Comparison of ENCODE assay signal across 8 mouse cellular contexts in genomic region chrX:73716709-73717545, GRCm38 (mm10). TPM values are rescaled to one million over a fixed set of nuclear protein-coding genes. Genes with fewer than 3 reads are reported as not detected.
DNase-seq lines count a peak whose midpoint lies in the region; ATAC-seq lines count a peak whose summit lies in the region.

No protein-coding gene starts in this region.

- H3K9ac ChIP-seq in heart, embryonic 12.5 days, result peak overlapping the region; percentile 78
- H3K9ac ChIP-seq in limb, embryonic 11.5 days (ENCODE audit: low read length), result peak overlapping the region; percentile 7; the same call in 1 of the 2 replicates
- peak overlapping the region; percentile 46 for H3K9ac ChIP-seq in midbrain, embryonic 14.5 days (replicated peaks; ENCODE audit: low read length)

- H3K36me3 ChIP-seq in heart, embryonic 12.5 days, result peaks cover 7% of the 10 kb centered on the region; the same call in 1 of the 2 replicates
- H3K36me3 ChIP-seq in limb, embryonic 11.5 days (ENCODE audit: control insufficient read depth, insufficient read depth, low read length), result no peaks in the 10 kb centered on the region
- no peaks in the 10 kb centered on the region for H3K36me3 ChIP-seq in midbrain, embryonic 14.5 days (ENCODE audit: control insufficient read depth, insufficient read depth, low read length)

- ATAC-seq in heart, embryonic 12.5 days (ENCODE audit: insufficient number of reproducible peaks, low FRiP score), result peak; percentile 40
- ATAC-seq in limb, embryonic 11.5 days (ENCODE audit: insufficient number of reproducible peaks, low FRiP score, low TSS enrichment, low read depth), result peak; percentile 41
- ATAC-seq in midbrain, embryonic 14.5 days (ENCODE audit: low FRiP score, low TSS enrichment), result peak; percentile 40

- H3K4me3 ChIP-seq in heart, embryonic 12.5 days, result peak overlapping the region; percentile 67
- peak overlapping the region; percentile 46 for H3K4me3 ChIP-seq in limb, embryonic 11.5 days (ENCODE audit: low read depth, low read length)
- H3K4me3 ChIP-seq in midbrain, embryonic 14.5 days (replicated peaks; ENCODE audit: low read depth, low read length), result peak overlapping the region; percentile 46

- H3K27ac ChIP-seq in heart, embryonic 12.5 days (ENCODE audit: poor library complexity, severe bottlenecking), result peak overlapping the region; percentile 60
- H3K27ac ChIP-seq in limb, embryonic 11.5 days (replicated peaks; ENCODE audit: low read depth, low read length), result peak overlapping the region; percentile 62; the same call in 1 of the 2 replicates
- H3K27ac ChIP-seq in midbrain, embryonic 14.5 days (replicated peaks; ENCODE audit: low read depth, low read length), result peak overlapping the region; percentile 77

- H3K9me3 ChIP-seq in heart, embryonic 12.5 days (replicated peaks), result 0 out of 2 replicates have a peak, but pooled peaks cover 2% of the 10 kb centered on the region
- H3K9me3 ChIP-seq in limb, embryonic 11.5 days (ENCODE audit: control insufficient read depth, low read length), result no peaks in the 10 kb centered on the region
- H3K9me3 ChIP-seq in midbrain, embryonic 14.5 days (ENCODE audit: control insufficient read depth, low read length), result no peaks in the 10 kb centered on the region

- peaks cover 34% of the 10 kb centered on the region for H3K4me1 ChIP-seq in heart, embryonic 12.5 days (replicated peaks)
- peaks cover 6% of the 10 kb centered on the region; the same call in 1 of the 2 replicates for H3K4me1 ChIP-seq in limb, embryonic 11.5 days (ENCODE audit: control insufficient read depth, insufficient read depth, low read length)
- 0 out of 2 replicates have a peak, but pooled peaks cover 9% of the 10 kb centered on the region for H3K4me1 ChIP-seq in midbrain, embryonic 14.5 days (ENCODE audit: control insufficient read depth, insufficient read depth, low read length)

- peak; percentile 0 for DNase-seq in embryo, embryonic 10.5 days (ENCODE audit: low spot score)
- DNase-seq in embryo, embryonic 9.5 days (ENCODE audit: extremely low spot score), result no peak
- peak; percentile 58 for DNase-seq in ES-CJ7 (ENCODE audit: low read depth, low spot score)
- DNase-seq in cerebellum, postnatal 36 days, result peak; percentile 13 to 25
- no peak for DNase-seq in limb, embryonic 11.5 days (ENCODE audit: low spot score)
- peak; percentile 36 for DNase-seq in midbrain, embryonic 14.5 days
- DNase-seq in thymus, postnatal 14 days, result peak; percentile 35

- WGBS in heart, embryonic 12.5 days, result 33% methylated on average over 30 of the region's 30 CpGs
- 38% methylated on average over 29 of the region's 30 CpGs for WGBS in limb, embryonic 11.5 days
- WGBS in midbrain, embryonic 14.5 days, result 32% methylated on average over 30 of the region's 30 CpGs

- H3K27me3 ChIP-seq in heart, embryonic 12.5 days (replicated peaks), result no peaks in the 10 kb centered on the region
- H3K27me3 ChIP-seq in limb, embryonic 11.5 days (ENCODE audit: control insufficient read depth, insufficient read depth, low read length), result no peaks in the 10 kb centered on the region
- no peaks in the 10 kb centered on the region for H3K27me3 ChIP-seq in midbrain, embryonic 14.5 days (ENCODE audit: control insufficient read depth, insufficient read depth, low read length)

- H3K4me2 ChIP-seq in heart, embryonic 12.5 days, result peak overlapping the region; percentile 81
- peak overlapping the region; percentile 56 for H3K4me2 ChIP-seq in limb, embryonic 11.5 days (ENCODE audit: low read depth, severe bottlenecking)
- peak overlapping the region; percentile 64 for H3K4me2 ChIP-seq in midbrain, embryonic 14.5 days (ENCODE audit: low read length)

RNA-seq across cellular contexts. Expression of gene Abcd1, which starts 0.5 kb away (rescaled TPM):
- polyA plus RNA-seq in heart, embryonic 12.5 days (2016; fragmentation: Nextera tagmentation; extraction: Ambion mirVana), result 12.2 and 12.6 TPM in 2 replicates
- 8.5 and 10.0 TPM in 2 replicates for polyA plus RNA-seq in limb, embryonic 11.5 days (2014; fragmentation: Nextera tagmentation; extraction: Ambion mirVana)
- polyA plus RNA-seq in midbrain, embryonic 14.5 days (2014; fragmentation: Nextera tagmentation; extraction: Ambion mirVana), result 7.1 and 8.7 TPM in 2 replicates

RNA-seq across cellular contexts. Expression of gene Bcap31, which starts 1.0 kb away (rescaled TPM):
- 154 and 176 TPM in 2 replicates for polyA plus RNA-seq in heart, embryonic 12.5 days (2016; fragmentation: Nextera tagmentation; extraction: Ambion mirVana)
- polyA plus RNA-seq in limb, embryonic 11.5 days (2014; fragmentation: Nextera tagmentation; extraction: Ambion mirVana), result 162 and 164 TPM in 2 replicates
- polyA plus RNA-seq in midbrain, embryonic 14.5 days (2014; fragmentation: Nextera tagmentation; extraction: Ambion mirVana), result 106 and 116 TPM in 2 replicates

RNA-seq across cellular contexts. Expression of gene Plxnb3, which starts 40.0 kb away (rescaled TPM):
- 0.43 and 0.62 TPM in 2 replicates for polyA plus RNA-seq in heart, embryonic 12.5 days (2016; fragmentation: Nextera tagmentation; extraction: Ambion mirVana)
- polyA plus RNA-seq in limb, embryonic 11.5 days (2014; fragmentation: Nextera tagmentation; extraction: Ambion mirVana), result 0.17 TPM in 1 of 2 replicates, not detected in the other
- polyA plus RNA-seq in midbrain, embryonic 14.5 days (2014; fragmentation: Nextera tagmentation; extraction: Ambion mirVana), result 0.12 and 0.19 TPM in 2 replicates

RNA-seq across cellular contexts. Expression of gene Slc6a8, which starts 44.0 kb away (rescaled TPM):
- polyA plus RNA-seq in heart, embryonic 12.5 days (2016; fragmentation: Nextera tagmentation; extraction: Ambion mirVana), result 8.8 and 9.8 TPM in 2 replicates
- polyA plus RNA-seq in limb, embryonic 11.5 days (2014; fragmentation: Nextera tagmentation; extraction: Ambion mirVana), result 7.7 and 8.3 TPM in 2 replicates
- 8.9 and 9.5 TPM in 2 replicates for polyA plus RNA-seq in midbrain, embryonic 14.5 days (2014; fragmentation: Nextera tagmentation; extraction: Ambion mirVana)

RNA-seq across cellular contexts. Expression of gene Pnck, which starts 57.0 kb away (rescaled TPM):
- polyA plus RNA-seq in heart, embryonic 12.5 days (2016; fragmentation: Nextera tagmentation; extraction: Ambion mirVana), result 10.7 and 11.0 TPM in 2 replicates
- 12.3 and 13.1 TPM in 2 replicates for polyA plus RNA-seq in limb, embryonic 11.5 days (2014; fragmentation: Nextera tagmentation; extraction: Ambion mirVana)
- polyA plus RNA-seq in midbrain, embryonic 14.5 days (2014; fragmentation: Nextera tagmentation; extraction: Ambion mirVana), result 138 and 176 TPM in 2 replicates

Comparison
In these comparisons a context has a peak if more than half of its experiments do, and no peak if none do; other contexts are left out.
1. DNase-seq: peak in embryo, embryonic 10.5 days (single experiment), ES-CJ7 (single experiment), cerebellum, postnatal 36 days (2 of 2), midbrain, embryonic 14.5 days (single experiment) and thymus, postnatal 14 days (single experiment); none in embryo, embryonic 9.5 days (single experiment) and limb, embryonic 11.5 days (single experiment).
2. H3K9ac ChIP-seq: peak in every context shown above with its lines; median percentile 78 in heart, embryonic 12.5 days; 46 in midbrain, embryonic 14.5 days; 7 in limb, embryonic 11.5 days.
3. Peak in every context shown above with its lines, with median percentiles within 50 percentile points of each other: ATAC-seq, H3K27ac ChIP-seq, H3K4me2 ChIP-seq and H3K4me3 ChIP-seq.